Mouse (Mus musculus) splenic B cell, adult 2 months (primary cell): ENCODE results near the gene Snx15.

Source experiments
- DNase-seq: peaks from one replicate; pipeline ENCODE4 v3.0.0-alpha.2; 2011; ENCODE audit warnings: low read depth, low spot score
- H3K27me3 ChIP-seq: 2 replicates; pipeline ENCODE4 v1.6.1; 2012; ENCODE audit warnings: mild to moderate bottlenecking, low read length, moderate library complexity, mixed read lengths; ENCODE audit not compliant: control insufficient read depth, poor library complexity, insufficient read depth, severe bottlenecking
- H3K36me3 ChIP-seq: 2 replicates; pipeline ENCODE4 v1.6.1; 2012; ENCODE audit warnings: mild to moderate bottlenecking, low read length, moderate library complexity, mixed read lengths; ENCODE audit not compliant: control insufficient read depth, poor library complexity, insufficient read depth, severe bottlenecking

The Snx15 gene

DNA sequence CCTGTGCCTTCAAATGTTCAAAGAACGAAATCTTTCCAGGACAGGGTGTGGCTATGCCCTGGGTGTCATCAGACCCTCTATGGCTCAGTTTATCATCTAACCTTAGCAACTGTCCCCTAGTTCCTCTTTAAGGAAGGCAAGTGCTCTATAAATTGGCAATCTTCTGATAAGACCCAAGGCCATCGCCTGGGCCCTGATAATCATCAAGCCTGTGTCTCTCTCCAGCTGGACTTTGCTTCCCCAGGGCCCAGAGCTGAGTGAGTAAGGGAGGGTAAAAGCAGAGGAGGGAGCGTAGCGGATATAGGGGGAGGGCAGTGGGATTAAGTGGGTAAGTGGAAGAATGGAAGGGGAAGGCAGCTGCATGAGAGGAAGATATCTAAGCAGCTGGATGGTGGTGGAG, 23.6 kb downstream of the Snx15 start:
- DNase-seq, result no peak

DNA sequence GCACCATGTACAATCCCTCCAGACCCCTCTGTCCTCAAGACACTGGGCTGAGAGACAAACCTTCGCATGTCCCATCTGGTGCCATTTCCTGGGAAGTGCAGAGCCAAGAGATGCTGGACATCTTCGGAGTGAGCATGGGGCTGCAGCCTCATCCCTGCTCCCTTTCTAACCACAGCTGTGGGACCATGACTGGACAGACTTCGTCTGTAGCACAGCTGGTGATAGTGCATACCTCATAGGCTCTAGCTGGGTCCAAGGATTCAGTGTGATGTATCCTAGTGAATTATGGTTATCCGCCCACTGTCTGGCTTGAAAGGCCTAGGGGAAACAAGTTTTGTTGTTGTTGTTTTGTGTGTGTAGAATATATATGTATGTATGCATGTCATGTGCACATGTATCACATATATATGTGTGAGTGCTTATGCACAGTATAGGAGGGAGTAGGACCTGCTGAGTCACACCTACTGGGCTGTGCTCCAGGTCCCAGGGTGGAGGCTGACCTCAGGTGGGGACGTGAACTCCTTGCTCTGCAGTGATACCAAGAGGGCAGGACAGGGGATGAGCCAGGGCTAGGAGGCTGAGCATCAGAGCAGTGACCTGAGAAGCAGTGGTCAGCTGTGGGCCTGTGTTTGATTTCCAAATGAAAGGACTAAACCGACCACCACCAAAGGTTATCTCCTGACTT, 25.8 kb downstream of the Snx15 start:
- DNase-seq, result no peak
- H3K27me3 ChIP-seq, result no peaks in the 10 kb centered on the region
- H3K36me3 ChIP-seq, result no peaks in the 10 kb centered on the region

More for the DNA sequence above, 23.6 kb downstream of the Snx15 start:
- no peaks in the 10 kb centered on the region for H3K36me3 ChIP-seq
- H3K27me3 ChIP-seq, result no peaks in the 10 kb centered on the region

DNA sequence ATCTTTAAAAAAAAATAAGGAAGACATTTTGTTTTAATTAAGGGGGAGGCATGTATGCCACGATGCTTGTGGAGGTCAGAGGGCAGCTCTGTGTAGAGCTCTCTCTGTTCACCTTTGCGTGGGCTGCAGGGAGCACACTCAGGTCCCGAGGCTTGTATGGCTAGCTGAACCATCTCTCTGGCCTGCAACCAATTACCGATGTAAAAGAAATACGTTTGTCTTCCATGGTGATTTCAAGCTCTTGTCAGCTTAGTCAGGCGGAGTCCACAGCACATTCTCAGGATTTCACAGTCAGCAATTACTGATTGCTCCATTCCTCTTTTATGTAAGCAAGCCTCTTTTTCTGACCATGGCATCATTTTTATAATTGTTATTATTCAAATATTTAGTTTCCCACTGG, 26.9 kb downstream of the Snx15 start:
- no peaks in the 10 kb centered on the region for H3K36me3 ChIP-seq
- no peaks in the 10 kb centered on the region for H3K27me3 ChIP-seq
- no peak for DNase-seq

DNA sequence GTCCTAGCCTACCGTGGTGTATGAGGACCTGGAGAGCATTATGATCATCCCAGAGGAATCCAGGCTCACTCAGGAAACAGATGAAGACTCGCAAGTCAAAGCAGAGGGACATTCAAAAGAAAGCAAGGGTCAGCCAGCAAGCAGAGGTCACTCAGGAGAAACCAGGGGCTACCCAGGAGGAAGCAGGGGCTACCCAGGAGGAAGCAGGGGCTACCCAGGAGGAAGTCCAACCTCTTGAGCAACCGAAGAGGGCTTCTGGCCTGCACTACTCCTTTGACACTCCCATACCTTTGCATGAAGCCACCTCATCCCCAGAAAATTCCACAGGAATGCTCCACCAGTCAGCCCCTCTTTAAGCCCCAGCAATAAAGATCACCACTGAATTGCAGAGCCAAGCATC, 30.3 kb downstream of the Snx15 start:
- DNase-seq, result no peak
- Histone ChIP-seq H3K36me3 (no peaks in the 10 kb centered on the region), H3K27me3 (no peaks in the 10 kb centered on the region)

DNA sequence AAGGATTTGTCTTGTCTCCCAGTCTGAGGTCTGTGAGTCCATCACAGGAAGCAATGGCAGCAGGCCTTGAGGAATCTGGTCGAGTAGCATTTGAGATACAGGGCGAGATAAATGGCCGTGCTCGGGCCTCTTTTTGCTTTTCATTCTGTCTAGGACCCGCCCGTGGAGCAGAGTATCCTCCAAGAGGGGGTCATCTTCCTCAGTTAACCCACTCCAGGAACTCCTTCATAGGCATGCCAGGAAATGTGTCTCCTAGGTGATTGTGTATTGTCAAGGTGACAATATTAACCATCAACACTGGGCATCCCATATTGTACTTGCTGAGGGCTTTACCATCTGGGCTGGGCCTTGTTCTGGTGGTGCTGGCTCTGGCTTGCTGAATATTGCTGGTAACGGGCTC, 34.0 kb downstream of the Snx15 start, which contains the start of gene AC131692.1:
Gene AC131692.1 (plus strand): TSS at position 301 of the 400 bp plus-strand sequence.
- DNase-seq, result no peak
- Histone ChIP-seq H3K27me3 (no peaks in the 10 kb centered on the region), H3K36me3 (no peaks in the 10 kb centered on the region)

DNA sequence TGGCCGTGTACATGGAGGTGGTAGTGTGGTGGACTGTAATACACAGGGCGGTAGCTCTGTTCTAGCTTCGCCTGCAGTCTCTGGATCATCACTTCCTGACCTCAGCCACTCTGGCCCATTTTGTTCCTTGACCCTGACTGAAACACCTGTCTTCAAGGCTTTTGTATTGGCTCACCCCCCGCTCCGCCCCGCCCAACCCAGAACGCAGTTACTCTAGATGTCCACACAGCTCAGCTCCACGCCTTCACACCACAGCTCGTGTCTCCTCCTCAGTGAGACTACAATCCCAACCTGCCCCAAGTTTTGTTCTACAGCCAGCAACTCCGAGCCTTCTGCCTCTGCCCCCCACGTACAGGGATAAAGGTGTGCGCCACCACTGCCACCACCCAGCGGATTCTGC, 39.3 kb downstream of the Snx15 start:
- H3K36me3 ChIP-seq, result no peaks in the 10 kb centered on the region
- no peak for DNase-seq
- no peaks in the 10 kb centered on the region for H3K27me3 ChIP-seq

DNA sequence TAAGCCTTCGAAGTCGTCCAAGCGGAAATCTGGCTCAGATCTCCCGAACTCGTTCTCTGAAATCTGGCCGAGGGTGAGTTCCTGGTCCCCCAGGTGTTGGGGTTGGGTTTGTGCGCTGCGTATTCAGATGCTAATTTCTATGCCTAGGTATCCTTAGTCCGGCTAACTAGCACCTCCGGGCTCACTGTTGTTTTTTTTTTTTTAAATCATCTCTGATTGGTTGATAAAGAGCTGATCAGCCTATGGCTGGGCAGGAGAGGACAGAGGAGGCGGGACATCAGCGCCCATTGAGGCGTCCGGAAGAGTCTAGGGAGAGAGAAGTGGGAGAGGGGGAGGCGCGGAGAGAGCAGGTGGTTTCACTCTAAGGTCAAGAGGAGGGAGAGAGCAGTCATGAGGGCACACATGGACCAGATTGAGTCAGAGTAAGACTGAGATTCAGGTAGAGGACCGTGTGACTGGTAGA, 42.7 kb downstream of the Snx15 start:
- peak; percentile 81 for DNase-seq
- peaks cover 2% of the 10 kb centered on the region; the same call in 1 of the 2 replicates for H3K36me3 ChIP-seq
- H3K27me3 ChIP-seq, result no peaks in the 10 kb centered on the region

DNA sequence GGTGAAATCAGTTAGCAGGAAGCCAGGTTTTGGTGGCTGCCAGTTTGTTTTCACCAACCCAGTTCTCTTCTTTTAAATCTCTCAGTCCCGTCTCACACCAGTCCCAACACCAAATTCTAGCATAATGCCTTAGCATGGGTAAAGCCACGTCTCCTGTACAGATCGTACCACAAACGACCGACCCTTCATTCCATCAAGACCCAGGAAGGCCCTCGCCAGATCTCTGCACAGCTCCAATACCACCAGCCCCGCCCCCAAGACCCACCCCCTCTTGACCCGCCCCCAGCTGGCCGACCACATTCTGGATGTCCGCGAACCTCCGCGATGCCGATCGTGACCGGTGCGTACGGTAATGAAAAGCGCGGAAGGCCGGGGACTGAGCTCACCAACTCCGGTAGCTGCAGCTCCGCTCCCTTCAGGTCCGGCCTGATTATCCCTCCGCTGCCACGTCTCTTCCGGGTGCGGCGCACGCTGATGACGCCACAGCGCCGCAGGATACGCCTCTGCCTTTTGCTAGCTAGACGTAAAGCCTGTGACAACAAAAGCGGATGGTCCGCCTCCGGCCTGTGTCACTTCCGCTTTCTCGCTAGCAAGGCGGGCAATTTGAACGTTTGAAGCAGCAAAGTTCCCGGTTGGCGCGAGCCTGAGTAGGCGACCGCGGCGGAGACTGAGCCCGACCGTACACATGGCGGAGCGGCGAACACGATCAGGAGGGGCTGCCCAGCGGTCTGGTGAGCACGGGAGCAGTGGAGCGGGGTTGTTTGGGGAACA, 43.4 kb downstream of the Snx15 start, which contains the start of the genes Zfpl1 and Cdca5:
Gene Zfpl1 (minus strand): TSS at position 479 of the 771 bp plus-strand sequence.
Gene Cdca5 (plus strand): TSS at position 506 of the 771 bp plus-strand sequence.
- DNase-seq, result peak; percentile 99
- H3K27me3 ChIP-seq, result no peaks in the 10 kb centered on the region
- H3K36me3 ChIP-seq, result peaks cover 2% of the 10 kb centered on the region; the same call in 1 of the 2 replicates

DNA sequence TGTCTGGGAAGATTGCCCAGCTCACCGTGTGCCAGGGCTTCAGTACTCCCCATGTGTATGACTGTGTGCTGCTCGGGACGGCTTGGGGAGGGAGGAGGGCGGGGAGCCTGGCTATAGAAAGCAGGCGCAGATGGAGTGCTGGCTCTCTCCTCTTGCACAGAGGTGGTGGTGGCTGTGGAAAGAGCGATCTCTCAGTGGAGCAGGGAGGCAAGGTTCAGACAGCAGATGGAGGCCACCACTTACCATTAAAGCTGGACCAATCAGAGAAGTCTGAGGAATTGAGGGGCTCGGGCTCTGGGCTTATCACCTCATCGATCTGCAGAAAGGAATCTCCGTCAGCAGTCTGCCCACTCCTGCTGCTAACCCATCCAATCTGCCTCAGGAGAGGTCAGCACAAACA, 45.9 kb downstream of the Snx15 start, which contains the start of gene Gm28374:
Gene Gm28374 (minus strand): TSS at position 101 of the 400 bp plus-strand sequence.
- Histone ChIP-seq H3K36me3 (peaks cover 2% of the 10 kb centered on the region; the same call in 1 of the 2 replicates), H3K27me3 (no peaks in the 10 kb centered on the region)
- no peak for DNase-seq

DNA sequence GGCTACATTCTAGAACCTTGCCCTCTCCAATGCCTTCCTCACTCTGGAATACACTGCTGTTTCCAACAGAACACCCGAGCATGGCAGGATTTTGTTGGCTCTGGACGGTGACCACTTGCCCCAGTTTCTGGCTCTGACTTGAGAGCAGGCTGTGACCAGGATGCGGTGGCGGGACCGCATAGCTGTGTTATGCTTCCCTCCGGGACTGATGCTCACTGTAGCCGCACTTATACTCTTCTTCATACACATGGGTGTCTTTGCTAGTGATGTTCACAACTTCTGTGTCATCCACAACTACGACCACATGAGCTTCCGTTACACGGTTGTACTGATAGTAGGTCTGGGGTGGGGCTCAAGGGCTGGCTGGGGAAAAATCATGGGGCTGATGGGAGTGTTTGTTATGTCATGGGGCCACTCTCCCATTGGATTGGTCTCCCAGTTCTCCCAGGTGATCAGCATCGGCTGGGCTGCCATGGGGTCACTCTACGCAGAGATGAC, 48.1 kb downstream of the Snx15 start, which contains the start of gene Tmem262:
Gene Tmem262 (plus strand): TSS at position 51 of the 498 bp plus-strand sequence.
- no peak for DNase-seq
- peaks cover 2% of the 10 kb centered on the region; the same call in 1 of the 2 replicates for H3K36me3 ChIP-seq
- no peaks in the 10 kb centered on the region for H3K27me3 ChIP-seq

DNA sequence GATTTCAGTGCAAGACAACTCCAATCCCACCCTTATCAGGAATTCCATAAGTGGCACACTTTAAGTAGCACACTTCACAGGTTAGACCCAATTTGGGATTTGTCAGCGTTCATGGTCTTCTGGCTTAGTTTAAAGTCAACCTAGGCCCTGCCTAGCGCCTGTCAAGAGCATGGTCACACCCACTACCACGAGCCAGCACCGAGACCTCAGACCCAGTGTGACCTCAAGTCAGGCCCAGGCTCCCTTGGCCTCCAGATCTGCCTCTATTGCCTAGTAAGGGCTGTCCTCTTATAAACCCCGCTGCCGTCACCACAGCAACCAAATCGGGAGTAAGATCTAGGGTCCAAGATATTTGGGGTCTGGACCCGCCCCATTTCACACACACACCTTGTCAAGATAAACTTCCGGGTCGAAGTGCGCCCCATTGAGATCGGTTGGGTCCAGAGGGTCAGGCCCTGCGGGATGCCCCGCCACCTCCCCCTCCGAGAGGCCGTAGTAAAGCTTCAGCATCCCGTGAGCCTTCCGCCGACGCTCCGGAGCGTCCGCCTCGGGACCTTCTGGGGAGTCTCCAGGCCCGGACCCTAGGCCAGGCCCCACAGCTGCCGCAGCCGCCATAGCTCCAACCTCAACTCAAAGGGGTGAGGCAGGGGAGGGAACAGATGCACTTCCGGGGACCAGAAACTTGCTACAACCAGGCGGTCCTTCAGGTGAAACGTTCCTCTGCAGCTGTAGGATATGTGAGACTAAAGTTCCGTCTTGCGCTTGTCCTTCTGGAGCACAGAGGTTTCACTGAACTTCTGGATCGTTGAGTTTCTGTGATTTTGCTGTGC, 51.3 kb downstream of the Snx15 start, which contains the start of gene Vps51:
Gene Vps51 (minus strand): TSS at position 668 of the 830 bp plus-strand sequence.
- peaks cover 2% of the 10 kb centered on the region; the same call in 1 of the 2 replicates for H3K36me3 ChIP-seq
- peak; percentile 93 for DNase-seq
- no peaks in the 10 kb centered on the region for H3K27me3 ChIP-seq

DNA sequence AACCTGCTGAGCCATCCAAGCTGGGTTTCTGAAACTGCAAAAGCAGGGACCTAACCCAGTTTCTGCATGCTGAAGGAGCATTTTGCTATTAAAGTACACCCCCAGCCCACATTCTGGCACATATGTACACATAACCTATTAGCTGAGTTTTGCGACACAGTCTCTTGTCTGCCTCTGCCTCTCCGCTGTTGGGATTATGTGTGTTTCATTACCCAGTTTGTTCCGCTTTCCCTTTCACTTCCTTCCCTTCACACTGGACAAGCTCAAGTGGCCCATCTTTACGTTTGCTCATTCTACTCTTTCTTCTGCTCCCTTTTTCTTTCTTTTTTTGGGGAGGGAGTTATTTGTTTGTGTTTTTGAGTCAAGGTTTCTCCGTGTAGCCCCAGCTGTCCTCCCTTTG, 54.2 kb downstream of the Snx15 start:
- Histone ChIP-seq H3K36me3 (no peaks in the 10 kb centered on the region; the same call in 1 of the 2 replicates), H3K27me3 (no peaks in the 10 kb centered on the region)
- no peak for DNase-seq

DNA sequence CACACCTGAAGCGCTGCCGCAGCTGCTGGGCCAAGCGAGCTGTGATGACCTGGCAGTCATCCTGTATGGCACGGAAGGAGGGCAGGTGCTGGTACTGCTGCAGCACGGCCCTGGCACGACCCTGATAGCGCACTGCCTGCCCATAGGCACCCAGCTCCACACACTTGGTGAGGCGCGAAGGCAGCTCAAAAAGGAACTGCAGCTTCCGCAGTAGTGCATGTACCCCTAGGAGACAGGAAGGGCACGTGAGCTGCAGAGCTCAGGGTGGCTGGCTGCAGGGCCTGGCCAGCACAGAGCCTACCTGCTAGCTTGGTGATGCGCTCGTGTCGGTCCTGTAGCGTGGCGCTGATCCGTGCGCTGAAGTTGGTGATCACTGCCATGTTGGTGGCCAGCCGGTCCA, 56.8 kb downstream of the Snx15 start:
- DNase-seq, result peak; percentile 43

More for the DNA sequence above, 56.8 kb downstream of the Snx15 start:
- no peaks in the 10 kb centered on the region; the same call in 1 of the 2 replicates for H3K36me3 ChIP-seq
- no peaks in the 10 kb centered on the region for H3K27me3 ChIP-seq
